Mouse (Mus musculus) layer of hippocampus, adult 8-10 months (tissue): ENCODE results near the gene Zfyve19. TPM values are rescaled to one million over a fixed set of nuclear protein-coding genes. Genes with fewer than 3 reads are reported as not detected.

Experiments used
- DNase-seq, 2 experiments: peaks; one replicate each; pipeline ENCODE4 v3.0.0; 2022; ENCODE audit warnings: low spot score in 2 of 2
- total RNA-seq, 4 experiments: library from RNA; stranded (reverse); gene quantifications; 2 replicates each; pipeline ENCODE4 v1.2.4; 2022

Zfyve19 gene
- total RNA-seq, 4 experiments from 2014 or later = 35.8 to 41.5 (median 38.8) TPM

DNA sequence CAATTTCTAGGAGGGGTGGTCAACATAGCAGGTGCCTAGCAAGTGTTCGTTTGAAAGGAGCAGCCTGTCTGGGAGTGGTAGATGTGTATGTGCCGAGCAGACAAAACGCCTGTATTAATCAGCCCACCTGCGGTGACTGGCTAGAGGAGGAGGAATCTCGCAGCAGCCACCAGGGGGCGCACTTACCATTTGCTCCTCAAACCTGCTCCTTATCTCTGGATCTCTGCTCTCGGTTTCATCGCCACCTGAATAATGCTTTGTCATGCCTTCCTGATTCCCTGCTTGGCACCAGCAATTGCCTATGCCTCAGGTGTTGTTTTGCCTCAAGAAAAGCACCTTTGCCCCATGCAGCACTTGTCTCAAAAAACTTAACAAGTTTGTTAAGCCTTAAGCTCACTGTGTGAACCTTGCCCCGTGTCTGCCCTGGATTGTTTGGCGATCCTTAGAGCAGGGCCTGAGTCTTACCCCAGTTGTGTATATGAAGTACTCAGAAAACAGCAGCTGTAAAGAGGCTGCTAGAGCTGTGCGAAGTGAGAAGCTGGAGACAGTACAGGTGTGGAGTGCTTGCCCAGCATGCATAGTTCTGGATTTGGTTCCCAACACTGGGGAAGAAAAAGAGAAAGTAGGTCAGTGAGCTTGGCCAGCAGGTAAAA lies 42.5 kb downstream of the Zfyve19 start:
- peak; percentile 60 to 81 for DNase-seq

DNA sequence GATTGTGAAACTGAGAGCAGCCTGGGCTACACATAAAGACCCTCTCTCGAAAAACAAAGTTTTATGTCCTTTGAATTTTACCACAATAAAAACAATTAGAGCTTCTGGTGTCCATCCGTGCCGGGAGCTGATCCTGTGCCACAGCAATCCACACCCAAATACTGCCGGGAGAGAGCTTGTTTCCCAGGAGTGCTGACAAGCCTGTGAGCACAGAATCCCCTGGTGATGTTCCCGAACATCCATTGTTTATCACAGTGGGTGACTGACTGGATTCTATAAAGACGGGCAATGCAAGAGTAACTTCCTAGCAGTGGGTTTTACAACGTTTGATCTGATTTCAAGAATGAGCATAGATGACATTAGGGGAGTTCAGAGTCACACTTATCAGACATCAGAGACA lies 46.6 kb downstream of the Zfyve19 start:
- no peak for DNase-seq

DNA sequence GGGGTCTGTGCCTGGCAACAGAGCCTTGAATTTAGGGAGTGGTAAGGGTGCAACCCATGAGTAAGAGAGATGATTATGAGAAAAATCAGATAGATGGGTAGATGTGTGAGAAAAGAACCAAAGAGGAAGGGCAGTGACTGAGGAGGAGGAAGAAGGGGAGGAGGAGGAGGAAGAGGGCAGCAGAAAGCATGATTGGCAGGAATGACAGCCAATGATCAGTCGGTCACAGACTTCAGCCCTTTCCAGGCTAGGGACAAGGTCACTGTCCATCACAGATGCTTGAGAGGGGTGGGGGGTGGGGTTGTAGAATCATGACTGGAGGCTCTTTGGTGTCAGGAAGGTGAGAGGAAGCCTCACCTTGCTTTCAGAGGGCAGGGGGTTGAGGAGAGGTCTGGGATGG lies 52.1 kb downstream of the Zfyve19 start:
- no peak for DNase-seq

DNA sequence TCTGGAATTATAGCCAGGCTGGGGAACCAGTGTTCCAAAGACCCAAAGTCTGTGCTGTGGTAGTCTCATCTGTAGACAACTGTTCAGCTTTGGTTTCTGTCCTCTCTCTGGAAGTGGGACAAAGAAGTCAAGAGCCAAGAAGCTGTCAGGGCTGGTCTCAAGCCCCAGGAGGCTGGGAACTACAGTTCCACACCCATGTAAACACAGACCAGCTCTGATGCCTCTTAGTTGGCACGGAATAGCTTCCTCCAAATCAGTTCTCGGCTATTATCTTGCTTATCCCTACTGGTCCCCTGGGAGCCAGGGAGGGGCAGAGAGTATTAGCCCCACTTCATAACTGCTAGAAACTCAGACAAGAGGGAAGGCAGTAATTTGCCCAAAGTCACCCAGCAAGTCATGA lies 52.9 kb downstream of the Zfyve19 start:
- no peak for DNase-seq

DNA sequence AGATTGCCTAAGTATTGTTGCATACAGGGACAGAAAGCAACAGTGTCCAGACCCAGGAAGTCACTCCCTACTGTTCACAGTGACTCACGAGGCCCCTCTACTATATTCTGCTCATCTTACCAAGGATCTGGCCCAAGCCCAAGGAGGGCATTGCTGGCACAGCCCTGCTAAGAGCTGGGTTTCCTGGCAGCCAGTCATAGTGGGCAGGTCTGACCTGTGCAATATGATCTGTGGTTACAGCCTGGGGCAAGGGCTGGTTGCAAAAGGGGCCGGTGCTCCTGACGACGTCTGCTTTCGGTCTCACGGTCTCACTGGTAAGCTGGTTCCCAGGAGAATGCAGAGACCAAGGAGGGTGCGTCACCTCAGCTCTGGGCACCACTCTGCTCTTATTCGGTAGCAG lies 54.6 kb downstream of the Zfyve19 start:
- DNase-seq = no peak

DNA sequence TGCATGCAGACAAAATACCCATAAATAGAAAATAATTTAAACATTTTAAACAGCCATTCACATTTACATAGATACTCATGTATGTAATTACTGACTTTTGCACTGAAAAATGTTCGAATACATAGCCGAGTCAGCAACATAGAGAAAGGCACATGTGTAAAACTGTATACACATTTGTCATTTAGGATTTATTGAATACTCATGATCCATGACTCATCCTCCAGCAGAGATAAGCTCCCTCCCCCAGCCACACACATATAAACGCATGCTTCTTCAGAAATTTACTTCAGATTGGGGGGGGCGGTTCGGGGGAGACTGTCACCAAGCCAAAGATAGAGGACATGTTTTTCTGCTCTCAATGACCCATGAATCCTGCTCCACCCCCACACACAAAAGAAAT lies 55.4 kb downstream of the Zfyve19 start:
- no peak for DNase-seq

Other genes with a start within 250 kb of the Zfyve19 start
- gene Ccdc32, start 179.2 kb upstream of the Zfyve19 start, total RNA-seq = 10 to 100 TPM; 45.3 to 60.6 (median 53.9) TPM
- 1 to 10 TPM; 7.4 to 9.4 (median 9.0) TPM for gene Rpusd2, start 173.8 kb upstream of the Zfyve19 start, total RNA-seq
- gene Knl1, start 161.5 kb upstream of the Zfyve19 start, total RNA-seq = under 1 TPM in 3 of 4 experiments, not detected in 1; 0.14 to 0.48 (median 0.29) TPM
- gene Rad51, start 95.8 kb upstream of the Zfyve19 start, total RNA-seq = 1 to 10 TPM in 1 of 4 experiments, under 1 TPM in 3; 0.71 to 2.1 (median 0.84) TPM
- gene Rmdn3, start 51.6 kb upstream of the Zfyve19 start, total RNA-seq = 10 to 100 TPM; 49.4 to 59.7 (median 52.5) TPM
- gene Gchfr, start 40.8 kb upstream of the Zfyve19 start, total RNA-seq = under 1 TPM in 1 of 4 experiments, not detected in 3; 0.57 TPM
- not detected for gene Gm14137, start 34.1 kb upstream of the Zfyve19 start, total RNA-seq
- gene Dnajc17, start 178 bp downstream of the Zfyve19 start, total RNA-seq = 10 to 100 TPM; 17.9 to 22.6 (median 19.9) TPM
- gene Ppp1r14d, start 21.3 kb downstream of the Zfyve19 start, total RNA-seq = not detected
- gene Spint1, start 28.7 kb downstream of the Zfyve19 start, total RNA-seq = 1 to 10 TPM; 2.2 to 5.6 (median 2.9) TPM
- gene Rhov, start 62.7 kb downstream of the Zfyve19 start, total RNA-seq = 1 to 10 TPM; 8.5 to 10.0 (median 9.7) TPM
- gene Vps18, start 80.1 kb downstream of the Zfyve19 start, total RNA-seq = 10 to 100 TPM; 42.9 to 47.2 (median 45.5) TPM
- 1 to 10 TPM; 2.1 to 3.7 (median 3.2) TPM for gene Dll4, start 117.2 kb downstream of the Zfyve19 start, total RNA-seq
- gene Chac1, start 142.6 kb downstream of the Zfyve19 start, total RNA-seq = 1 to 10 TPM; 5.1 to 6.4 (median 6.4) TPM